Mouse (Mus musculus) small intestine, adult 2 months (tissue): ENCODE results near the gene Atp12a.

Source experiments
- CTCF ChIP-seq: fragments of 200-500 bp; IDR thresholded peaks from 2 replicates; pipeline ENCODE4 v1.5.1; 2012; ENCODE audit warnings: low read depth, mild to moderate bottlenecking, control low read depth, inconsistent platforms, low read length, moderate library complexity, mixed read lengths; ENCODE audit not compliant: insufficient replicate concordance, insufficient read length; ENCODE audit errors: extremely low read depth
- POLR2A ChIP-seq: fragments of 200-500 bp; IDR thresholded peaks from 2 replicates; pipeline ENCODE4 v1.6.1; 2012; ENCODE audit warnings: low read depth, mild to moderate bottlenecking, control low read depth, inconsistent platforms, low read length, moderate library complexity

- TF ChIP-seq CTCF (no peak), POLR2A (no peak)
These were observed 39.8 kb upstream of the Atp12a start for GRCm38 (mm10) chr14:56325038-56325437.
